Mouse (Mus musculus): Measurements from ENCODE around the gene Itga11. TPM values are rescaled to one million over a fixed set of nuclear protein-coding genes. Genes with fewer than 3 reads are reported as not detected.
"Not testable (repeated sequence)": the region's sequence is repeated elsewhere in the genome, so short reads cannot be mapped to it uniquely, and the experiment has no call there.

Gene Itga11
- polyA plus RNA-seq, 1 experiment from 2014 or later, result 2.8 TPM

DNA sequence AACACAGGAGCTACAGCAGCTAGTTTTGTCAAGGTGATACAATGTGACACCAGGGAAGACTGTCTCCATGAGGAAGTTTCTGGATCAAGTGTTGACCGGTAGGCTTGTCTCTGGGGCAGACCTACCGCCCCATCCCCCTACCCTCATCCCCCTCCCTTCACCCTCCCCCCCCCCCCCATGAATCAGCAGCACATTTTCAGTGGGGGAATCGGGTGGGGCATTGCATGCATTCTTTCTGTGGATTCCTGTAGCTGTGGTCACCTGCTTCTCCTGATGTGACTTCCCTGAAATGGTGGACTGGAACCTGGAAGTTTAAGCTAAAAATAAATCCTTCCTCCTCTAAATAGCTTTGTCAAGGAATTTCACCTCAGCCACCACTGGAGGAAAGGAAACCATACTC lies 141.9 kb downstream of the Itga11 start:
- ATAC-seq, result no peak
- no peaks in the 10 kb centered on the region for H3K9me3 ChIP-seq (ENCODE audit: control insufficient read depth, low read length)
- peaks cover 3% of the 10 kb centered on the region; the same call in 1 of the 2 replicates for H3K4me1 ChIP-seq (ENCODE audit: control insufficient read depth, insufficient read depth, low read length)
- H3K4me2 ChIP-seq (ENCODE audit: low read depth, low read length), result no peak overlapping the region
- no peak overlapping the region for H3K9ac ChIP-seq (ENCODE audit: low read depth, low read length)
- no peak overlapping the region for H3K27ac ChIP-seq (ENCODE audit: low read length)
- no peak overlapping the region for H3K4me3 ChIP-seq (ENCODE audit: low read length)
- 62% methylated on average over 3 of the region's 3 CpGs for WGBS
- H3K27me3 ChIP-seq (replicated peaks; ENCODE audit: control insufficient read depth, insufficient read depth, low read length), result no peaks in the 10 kb centered on the region
- no peaks in the 10 kb centered on the region for H3K36me3 ChIP-seq (ENCODE audit: control insufficient read depth, insufficient read depth, low read length)

DNA sequence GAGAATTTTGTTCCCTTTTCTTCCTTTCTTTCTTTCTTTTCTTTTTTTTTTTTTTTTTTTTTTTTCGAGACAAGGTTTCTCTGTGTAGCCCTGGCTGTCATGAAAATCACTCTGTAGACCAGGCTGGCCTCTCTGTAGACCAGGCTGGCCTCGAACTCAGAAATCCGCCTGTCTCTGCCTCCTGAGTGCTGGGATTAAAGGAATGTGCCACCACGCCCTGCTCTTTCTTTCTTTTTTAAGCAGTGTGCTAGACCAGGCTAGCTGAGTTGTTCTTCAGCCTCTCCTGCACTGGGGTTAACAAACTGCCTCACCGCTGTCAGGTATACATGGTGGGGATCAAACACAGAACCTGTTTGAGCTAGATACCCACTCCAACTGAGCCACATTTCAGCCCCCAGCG lies 142.3 kb downstream of the Itga11 start:
- H3K4me1 ChIP-seq (ENCODE audit: control insufficient read depth, insufficient read depth, low read length); H3K9me3 ChIP-seq (ENCODE audit: control insufficient read depth, low read length); ATAC-seq; H3K9ac ChIP-seq (ENCODE audit: low read depth, low read length); H3K4me3 ChIP-seq (ENCODE audit: low read length); H3K27ac ChIP-seq (ENCODE audit: low read length); H3K36me3 ChIP-seq (ENCODE audit: control insufficient read depth, insufficient read depth, low read length); H3K27me3 ChIP-seq (replicated peaks; ENCODE audit: control insufficient read depth, insufficient read depth, low read length); H3K4me2 ChIP-seq (ENCODE audit: low read depth, low read length): not testable (repeated sequence)
- WGBS, result 87% methylated on average over 6 of the region's 6 CpGs

DNA sequence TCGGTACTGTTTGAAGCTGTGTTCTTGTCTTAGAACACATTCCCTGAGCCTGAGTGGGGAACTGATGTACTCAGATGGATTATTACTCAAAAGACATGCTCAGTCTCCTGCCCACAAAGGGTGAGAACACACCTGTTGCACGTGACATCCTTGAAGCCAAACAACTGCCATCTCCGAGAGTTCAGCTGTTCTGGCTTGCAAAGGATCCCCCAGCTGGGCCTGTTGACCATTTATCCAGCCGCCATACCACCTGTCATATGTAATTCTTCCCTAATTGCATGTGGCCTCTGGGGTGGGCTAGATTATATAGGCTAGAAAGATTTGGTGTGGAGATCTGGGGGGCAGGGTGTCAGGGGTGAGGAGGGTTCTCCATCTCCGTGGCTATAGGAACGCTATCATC lies 143.2 kb downstream of the Itga11 start:
- no peak overlapping the region for H3K9ac ChIP-seq (ENCODE audit: low read depth, low read length)
- peaks cover 6% of the 10 kb centered on the region for H3K4me1 ChIP-seq (ENCODE audit: control insufficient read depth, insufficient read depth, low read length)
- H3K4me3 ChIP-seq (ENCODE audit: low read length), result no peak overlapping the region
- 79% methylated on average over 6 of the region's 6 CpGs for WGBS
- H3K9me3 ChIP-seq (ENCODE audit: control insufficient read depth, low read length), result no peaks in the 10 kb centered on the region
- no peak overlapping the region for H3K27ac ChIP-seq (ENCODE audit: low read length)
- H3K27me3 ChIP-seq (replicated peaks; ENCODE audit: control insufficient read depth, insufficient read depth, low read length), result no peaks in the 10 kb centered on the region
- no peak overlapping the region for H3K4me2 ChIP-seq (ENCODE audit: low read depth, low read length)
- no peak for ATAC-seq
- H3K36me3 ChIP-seq (ENCODE audit: control insufficient read depth, insufficient read depth, low read length), result no peaks in the 10 kb centered on the region

DNA sequence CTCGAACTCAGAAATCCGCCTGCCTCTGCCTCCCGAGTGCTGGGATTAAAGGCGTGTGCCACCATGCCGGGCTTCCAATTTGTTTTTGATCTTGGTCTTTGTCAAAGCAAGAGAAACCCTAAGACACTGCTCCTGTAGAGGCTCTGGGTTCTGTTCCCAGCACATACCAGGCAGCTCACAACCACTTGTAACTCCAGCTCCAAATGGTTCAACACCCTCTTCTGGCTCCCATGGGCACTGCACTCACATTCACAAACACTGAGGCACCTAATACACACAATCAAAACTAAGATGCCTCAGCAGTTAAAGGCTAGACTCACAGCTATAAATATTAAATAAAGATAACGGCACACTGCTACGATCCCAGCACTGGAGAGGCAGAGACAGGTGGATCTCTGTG lies 144.2 kb downstream of the Itga11 start:
- 94% methylated on average over 7 of the region's 7 CpGs for WGBS
- Histone ChIP-seq H3K4me2 (ENCODE audit: low read depth, low read length) (no peak overlapping the region), H3K4me3 (ENCODE audit: low read length) (no peak overlapping the region), H3K27ac (ENCODE audit: low read length) (no peak overlapping the region), H3K9ac (ENCODE audit: low read depth, low read length) (no peak overlapping the region), H3K27me3 (replicated peaks; ENCODE audit: control insufficient read depth, insufficient read depth, low read length) (no peaks in the 10 kb centered on the region), H3K36me3 (ENCODE audit: control insufficient read depth, insufficient read depth, low read length) (no peaks in the 10 kb centered on the region), H3K4me1 (ENCODE audit: control insufficient read depth, insufficient read depth, low read length) (peaks cover 10% of the 10 kb centered on the region), H3K9me3 (ENCODE audit: control insufficient read depth, low read length) (no peaks in the 10 kb centered on the region)
- no peak for ATAC-seq

DNA sequence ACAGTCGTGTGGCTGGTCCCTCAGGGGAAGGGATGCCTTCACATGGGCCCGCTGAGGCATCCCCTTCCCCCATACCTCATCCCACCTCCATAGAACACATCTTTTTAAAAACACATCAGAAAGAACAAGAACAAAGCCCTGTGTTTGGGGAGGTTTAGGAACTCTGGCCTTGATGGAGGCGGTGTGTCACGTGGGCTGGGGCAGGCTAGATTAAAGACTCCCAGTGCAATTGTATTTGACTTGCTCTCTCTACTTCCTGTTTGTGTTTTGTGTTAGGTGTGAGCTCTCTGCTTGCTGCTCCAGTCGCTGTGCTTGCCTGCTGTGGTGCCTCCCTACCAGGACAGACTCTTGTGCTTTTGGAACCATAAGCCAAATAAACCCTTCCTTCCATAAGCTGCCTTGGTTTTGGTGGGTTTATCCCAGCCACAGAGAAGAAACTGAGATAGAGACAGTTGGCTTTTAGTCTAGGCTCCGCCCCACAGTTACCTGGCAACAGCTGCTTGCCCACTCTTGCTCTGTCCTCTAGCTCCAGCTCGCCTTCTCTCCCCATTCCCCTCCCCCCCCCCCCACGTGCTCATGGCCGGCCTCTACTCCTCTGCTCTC lies 148.3 kb downstream of the Itga11 start:
- no peaks in the 10 kb centered on the region for H3K27me3 ChIP-seq (replicated peaks; ENCODE audit: control insufficient read depth, insufficient read depth, low read length)
- H3K27ac ChIP-seq (ENCODE audit: low read length), result no peak overlapping the region
- ATAC-seq, result no peak
- H3K4me3 ChIP-seq (ENCODE audit: low read length), result no peak overlapping the region
- no peaks in the 10 kb centered on the region for H3K9me3 ChIP-seq (ENCODE audit: control insufficient read depth, low read length)
- H3K4me1 ChIP-seq (ENCODE audit: control insufficient read depth, insufficient read depth, low read length), result peaks cover 9% of the 10 kb centered on the region; the same call in 1 of the 2 replicates
- H3K4me2 ChIP-seq (ENCODE audit: low read depth, low read length), result no peak overlapping the region
- WGBS, result 12% methylated on average over 8 of the region's 9 CpGs
- no peak overlapping the region; the same call in 1 of the 2 replicates for H3K9ac ChIP-seq (ENCODE audit: low read depth, low read length)
- no peaks in the 10 kb centered on the region for H3K36me3 ChIP-seq (ENCODE audit: control insufficient read depth, insufficient read depth, low read length)

DNA sequence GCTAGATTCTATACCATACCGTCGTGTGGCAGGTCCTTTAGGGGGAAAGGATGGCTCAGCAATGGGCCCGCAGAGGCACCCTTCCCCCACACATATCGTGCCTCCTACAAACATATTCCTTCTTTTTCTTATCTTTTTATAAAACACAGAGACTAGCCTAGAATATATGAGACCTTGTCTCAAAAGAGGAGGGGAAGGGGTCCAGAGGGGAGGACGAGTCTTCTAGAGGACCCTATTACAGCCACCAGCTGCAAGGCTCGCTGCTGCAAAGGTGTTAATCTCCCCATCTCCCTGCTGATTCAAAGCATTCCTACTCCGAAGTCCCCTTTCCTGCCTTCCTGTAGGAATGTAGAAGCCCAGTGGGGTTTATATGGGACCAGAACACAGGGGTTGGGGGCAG lies 148.8 kb downstream of the Itga11 start:
- no peak overlapping the region for H3K4me3 ChIP-seq (ENCODE audit: low read length)
- peak overlapping the region; percentile 6; the same call in 1 of the 2 replicates for H3K9ac ChIP-seq (ENCODE audit: low read depth, low read length)
- ATAC-seq, result no peak
- no peak overlapping the region for H3K4me2 ChIP-seq (ENCODE audit: low read depth, low read length)
- H3K9me3 ChIP-seq (ENCODE audit: control insufficient read depth, low read length), result no peaks in the 10 kb centered on the region
- 14% methylated on average over 7 of the region's 7 CpGs for WGBS
- H3K36me3 ChIP-seq (ENCODE audit: control insufficient read depth, insufficient read depth, low read length), result no peaks in the 10 kb centered on the region
- H3K27ac ChIP-seq (ENCODE audit: low read length), result no peak overlapping the region
- peaks cover 9% of the 10 kb centered on the region; the same call in 1 of the 2 replicates for H3K4me1 ChIP-seq (ENCODE audit: control insufficient read depth, insufficient read depth, low read length)
- H3K27me3 ChIP-seq (replicated peaks; ENCODE audit: control insufficient read depth, insufficient read depth, low read length), result no peaks in the 10 kb centered on the region

DNA sequence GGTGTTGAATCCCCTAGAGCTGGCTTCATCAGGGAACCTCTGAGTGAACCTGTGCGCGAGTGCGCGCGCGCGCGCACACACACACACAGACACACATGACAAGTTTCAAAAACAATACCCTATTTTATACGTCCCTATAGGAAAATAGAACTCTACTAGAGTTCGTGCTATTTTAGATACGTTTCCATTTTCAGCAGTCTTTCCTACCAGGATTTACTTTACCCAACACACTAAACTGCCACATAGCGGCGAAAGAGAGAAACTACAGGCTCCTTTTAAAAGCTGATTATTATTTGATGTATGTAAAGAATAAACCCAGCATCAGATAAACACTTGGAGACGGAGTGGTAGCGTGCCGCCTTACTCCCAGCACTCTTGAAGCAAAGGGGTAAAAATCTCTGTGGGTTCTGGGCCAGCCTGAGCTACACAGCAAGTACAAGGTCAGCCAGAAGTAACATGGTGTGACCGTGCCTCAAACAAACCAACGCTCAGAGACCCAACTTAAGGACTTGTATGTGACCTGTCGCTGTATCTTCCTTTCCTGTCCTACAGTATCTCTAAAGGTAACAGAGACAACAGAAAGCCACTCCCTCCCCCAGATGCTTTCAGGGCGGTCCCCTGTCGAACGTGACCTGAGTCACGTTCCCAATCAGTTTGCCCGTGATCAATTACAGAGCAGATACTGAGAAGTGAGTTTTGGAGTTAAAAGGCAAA lies 150.5 kb downstream of the Itga11 start:
- peaks cover 9% of the 10 kb centered on the region; the same call in 1 of the 2 replicates for H3K4me1 ChIP-seq (ENCODE audit: control insufficient read depth, insufficient read depth, low read length)
- no peaks in the 10 kb centered on the region for H3K36me3 ChIP-seq (ENCODE audit: control insufficient read depth, insufficient read depth, low read length)
- H3K4me2 ChIP-seq (ENCODE audit: low read depth, low read length), result peak overlapping the region; percentile 44
- WGBS, result 5% methylated on average over 24 of the region's 24 CpGs
- no peaks in the 10 kb centered on the region for H3K27me3 ChIP-seq (replicated peaks; ENCODE audit: control insufficient read depth, insufficient read depth, low read length)
- no peaks in the 10 kb centered on the region for H3K9me3 ChIP-seq (ENCODE audit: control insufficient read depth, low read length)
- peak overlapping the region; percentile 30 for H3K4me3 ChIP-seq (ENCODE audit: low read length)
- ATAC-seq, result peak; percentile 23; the same call in 1 of the 2 replicates
- peak overlapping the region; percentile 60 for H3K27ac ChIP-seq (ENCODE audit: low read length)
- no peak overlapping the region for H3K9ac ChIP-seq (ENCODE audit: low read depth, low read length)

DNA sequence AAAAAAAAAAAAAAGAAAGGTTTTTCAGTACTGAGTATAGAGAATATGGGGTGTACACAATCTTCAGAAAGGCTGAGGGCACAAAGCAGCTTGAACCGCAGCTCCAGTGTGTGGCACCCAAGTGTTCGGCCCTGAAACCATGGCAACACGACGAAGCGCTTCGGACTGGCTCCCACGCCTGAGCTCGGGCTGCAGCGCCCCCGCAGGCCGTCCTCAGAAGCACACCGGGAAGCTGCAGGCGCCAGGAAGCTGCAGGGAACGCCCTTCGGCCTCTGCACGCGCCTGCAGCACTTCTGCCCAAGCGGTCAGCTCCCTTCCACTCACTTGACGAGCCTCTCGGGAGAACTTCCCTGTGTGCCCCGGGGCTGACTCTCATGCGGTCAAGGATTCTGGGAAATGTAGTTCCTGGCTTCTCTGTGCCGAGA lies 151.0 kb downstream of the Itga11 start:
- peak; percentile 98 for ATAC-seq
- Histone ChIP-seq H3K9ac (ENCODE audit: low read depth, low read length) (no peak overlapping the region), H3K9me3 (ENCODE audit: control insufficient read depth, low read length) (no peaks in the 10 kb centered on the region), H3K36me3 (ENCODE audit: control insufficient read depth, insufficient read depth, low read length) (no peaks in the 10 kb centered on the region), H3K27ac (ENCODE audit: low read length) (peak overlapping the region; percentile 60), H3K4me1 (ENCODE audit: control insufficient read depth, insufficient read depth, low read length) (peaks cover 9% of the 10 kb centered on the region; the same call in 1 of the 2 replicates), H3K4me2 (ENCODE audit: low read depth, low read length) (peak overlapping the region; percentile 44), H3K4me3 (ENCODE audit: low read length) (peak overlapping the region; percentile 30), H3K27me3 (replicated peaks; ENCODE audit: control insufficient read depth, insufficient read depth, low read length) (no peaks in the 10 kb centered on the region)
- under 1% methylated on average over 23 of the region's 23 CpGs for WGBS

DNA sequence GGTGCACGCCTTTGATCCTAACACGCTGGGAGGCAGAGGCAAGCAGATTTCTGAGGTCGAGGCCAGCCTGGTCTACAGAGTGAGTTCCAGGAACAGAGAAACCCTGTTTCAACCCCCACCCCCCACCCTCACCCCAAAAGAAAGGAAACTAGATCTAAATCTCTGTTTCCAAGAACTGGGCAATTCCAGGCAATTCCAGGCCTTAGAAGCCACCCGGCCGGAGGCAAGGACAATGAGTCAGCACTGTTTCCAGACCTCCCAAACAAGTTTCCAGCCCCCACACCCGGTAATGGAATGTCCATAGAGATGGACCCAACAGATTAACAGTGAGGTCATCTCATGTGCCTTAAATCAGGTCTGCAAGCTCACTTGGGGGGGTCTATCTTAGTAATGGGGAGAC lies 152.3 kb downstream of the Itga11 start:
- no peaks in the 10 kb centered on the region for H3K36me3 ChIP-seq (ENCODE audit: control insufficient read depth, insufficient read depth, low read length)
- peaks cover 9% of the 10 kb centered on the region; the same call in 1 of the 2 replicates for H3K4me1 ChIP-seq (ENCODE audit: control insufficient read depth, insufficient read depth, low read length)
- ATAC-seq, result no peak
- H3K27me3 ChIP-seq (replicated peaks; ENCODE audit: control insufficient read depth, insufficient read depth, low read length), result no peaks in the 10 kb centered on the region
- H3K27ac ChIP-seq (ENCODE audit: low read length), result no peak overlapping the region
- H3K4me3 ChIP-seq (ENCODE audit: low read length), result no peak overlapping the region
- no peaks in the 10 kb centered on the region for H3K9me3 ChIP-seq (ENCODE audit: control insufficient read depth, low read length)
- no peak overlapping the region for H3K4me2 ChIP-seq (ENCODE audit: low read depth, low read length)
- WGBS, result 79% methylated on average over 6 of the region's 6 CpGs
- no peak overlapping the region for H3K9ac ChIP-seq (ENCODE audit: low read depth, low read length)
